Mouse (Mus musculus) skeletal muscle tissue, postnatal 0 days (tissue): ENCODE data around the gene Krtap19-3. TPM values are rescaled to one million over a fixed set of nuclear protein-coding genes. Genes with fewer than 3 reads are reported as not detected.

Experiments
- polyA plus RNA-seq: library from polyadenylated mRNA; unstranded; fragments of >200 nt; fragmentation: Nextera tagmentation; extraction: Ambion mirVana; gene quantifications from 2 replicates; pipeline ENCODE4 v1.2.1, GENCODE M21; 2015

Krtap19-3 gene
- polyA plus RNA-seq = not detected in 2 replicates

GRCm38 (mm10) chr16:88877938-88878337 lies at the start of gene Krtap19-3:
TSS of gene Krtap19-3 (minus strand) at chr16:88878038.

GRCm38 (mm10) chr16:88896357-88896756 lies 18.5 kb upstream of the Krtap19-3 start, which contains the start of gene Krtap19-5:
TSS of gene Krtap19-5 (minus strand) at chr16:88896457.

GRCm38 (mm10) chr16:88884989-88885388 lies 7.2 kb upstream of the Krtap19-3 start, which contains the start of gene Krtap19-4:
TSS of gene Krtap19-4 (minus strand) at chr16:88885089.

GRCm38 (mm10) chr16:88874169-88874568 lies 3.7 kb downstream of the Krtap19-3 start, which contains the start of gene Krtap19-2:
TSS of gene Krtap19-2 (minus strand) at chr16:88874269.

DNA sequence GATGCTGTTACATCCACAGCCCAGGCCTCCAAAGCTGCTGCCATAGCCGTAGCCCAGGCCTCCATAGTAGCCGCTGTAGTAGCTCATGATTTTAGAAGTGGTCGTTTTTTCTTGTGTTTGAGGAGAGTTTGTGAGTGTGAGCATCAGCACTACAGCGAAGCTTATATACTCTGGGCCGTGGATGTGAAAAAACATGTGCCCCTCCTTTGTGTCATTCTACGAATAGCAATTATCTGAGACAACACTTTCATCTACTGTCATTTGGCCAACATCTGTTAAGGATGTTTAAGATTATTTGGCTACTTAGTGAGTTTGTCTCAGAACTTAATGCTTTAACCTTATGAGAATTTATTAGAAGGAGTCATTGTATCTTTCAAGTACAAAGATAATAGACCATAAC lies 8.5 kb downstream of the Krtap19-3 start, which contains the start of gene Krtap19-1:
Gene Krtap19-1, minus strand, starts transcription at position 101 of the 400 bp plus-strand sequence.

Other genes starting within 250 kb of the Krtap19-3 start
- gene Krtap26-1, start 230.2 kb downstream of the Krtap19-3 start, polyA plus RNA-seq = not detected in 2 replicates
- not detected in 2 replicates for gene Krtap27-1, start 206.4 kb downstream of the Krtap19-3 start, polyA plus RNA-seq
- gene 2310061N02Rik, start 170.1 kb downstream of the Krtap19-3 start, polyA plus RNA-seq = not detected in 2 replicates
- not detected in 2 replicates for gene Krtap13-1, start 149.2 kb downstream of the Krtap19-3 start, polyA plus RNA-seq
- gene Krtap13, start 126.4 kb downstream of the Krtap19-3 start, polyA plus RNA-seq = not detected in 2 replicates
- not detected in 2 replicates for gene 2310034C09Rik, start 119.2 kb downstream of the Krtap19-3 start, polyA plus RNA-seq
- gene 2310057N15Rik, start 103.8 kb downstream of the Krtap19-3 start, polyA plus RNA-seq = not detected in 2 replicates
- gene Gm5965, start 100.1 kb downstream of the Krtap19-3 start, polyA plus RNA-seq = not detected in 2 replicates
- gene Gm20741, start 65.8 kb downstream of the Krtap19-3 start, polyA plus RNA-seq = not detected in 2 replicates
- not detected in 2 replicates for gene Krtap15, start 57.8 kb downstream of the Krtap19-3 start, polyA plus RNA-seq
- not detected in 2 replicates for gene Krtap14, start 51.9 kb downstream of the Krtap19-3 start, polyA plus RNA-seq
- not detected in 2 replicates for gene Krtap19-1, start 8.6 kb downstream of the Krtap19-3 start, polyA plus RNA-seq
- gene Krtap19-2, start 3.8 kb downstream of the Krtap19-3 start, polyA plus RNA-seq = not detected in 2 replicates
- not detected in 2 replicates for gene Krtap19-4, start 7.1 kb upstream of the Krtap19-3 start, polyA plus RNA-seq
- not detected in 2 replicates for gene Krtap19-5, start 18.4 kb upstream of the Krtap19-3 start, polyA plus RNA-seq
- not detected in 2 replicates for gene Krtap19-9b, start 54.2 kb upstream of the Krtap19-3 start, polyA plus RNA-seq
- gene Krtap16-3, start 84.8 kb upstream of the Krtap19-3 start, polyA plus RNA-seq = not detected in 2 replicates
- gene Krtap22-2, start 132.7 kb upstream of the Krtap19-3 start, polyA plus RNA-seq = not detected in 2 replicates
- gene Gm10229, start 137.2 kb upstream of the Krtap19-3 start, polyA plus RNA-seq = not detected in 2 replicates
- gene Krtap6-1, start 153.7 kb upstream of the Krtap19-3 start, polyA plus RNA-seq = not detected in 2 replicates
- gene Gm10228, start 163.4 kb upstream of the Krtap19-3 start, polyA plus RNA-seq = not detected in 2 replicates
- gene Krtap6-5, start 169.8 kb upstream of the Krtap19-3 start, polyA plus RNA-seq = not detected in 2 replicates
- not detected in 2 replicates for gene 1110025L11Rik, start 186.0 kb upstream of the Krtap19-3 start, polyA plus RNA-seq
- not detected in 2 replicates for gene Krtap6-3, start 206.0 kb upstream of the Krtap19-3 start, polyA plus RNA-seq